Mouse (Mus musculus): ENCODE measurements around the gene Gdpd1.

Gdpd1 gene

DNA sequence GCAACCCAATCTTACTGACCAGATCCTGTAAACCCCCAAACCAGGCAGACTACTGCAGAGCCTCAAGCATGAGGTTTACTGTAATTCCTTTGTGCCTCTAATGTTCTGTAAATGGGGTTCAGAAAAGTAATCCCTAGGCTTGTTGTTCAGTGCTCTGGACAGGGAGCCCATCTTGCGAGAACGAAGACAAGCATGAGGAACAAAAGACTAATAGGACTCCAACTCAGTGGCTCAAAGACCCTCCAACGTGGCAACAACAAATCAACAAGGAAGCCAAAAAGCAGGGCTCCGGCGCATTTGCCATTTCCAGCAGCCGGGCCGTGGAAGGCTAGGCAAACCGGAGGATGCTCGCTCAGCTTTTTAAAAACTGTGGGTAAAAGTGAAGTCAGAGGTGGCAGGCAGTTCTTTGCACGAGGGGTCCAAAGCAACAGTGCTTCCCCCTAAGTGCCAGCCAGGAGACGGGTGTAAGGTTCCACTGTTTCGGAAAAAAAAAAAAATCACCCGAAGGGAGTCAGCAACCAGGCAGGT, 81.3 kb downstream of the Gdpd1 start:
- no peak for DNase-seq (ENCODE audit: low spot score in 2 of 2)

DNA sequence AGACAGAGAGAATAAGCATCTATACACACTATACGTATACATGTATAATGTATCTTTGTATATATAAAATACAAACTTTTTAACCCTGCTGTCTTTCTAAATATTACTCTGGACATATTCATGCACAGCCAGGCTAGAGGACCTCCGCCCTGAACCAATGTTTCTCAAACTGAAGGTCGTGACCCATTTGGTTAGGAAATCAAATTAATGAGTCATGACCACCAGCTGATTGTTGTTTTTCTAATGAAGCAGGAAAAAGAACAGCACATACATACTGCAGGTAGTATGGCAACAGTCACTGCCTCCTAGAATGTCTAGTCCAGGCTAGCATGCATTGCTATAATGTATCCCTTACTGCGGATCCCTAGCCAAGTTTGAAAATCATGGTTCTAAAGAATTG, 82.6 kb downstream of the Gdpd1 start:
- no peak for DNase-seq (ENCODE audit: low spot score in 2 of 2)

DNA sequence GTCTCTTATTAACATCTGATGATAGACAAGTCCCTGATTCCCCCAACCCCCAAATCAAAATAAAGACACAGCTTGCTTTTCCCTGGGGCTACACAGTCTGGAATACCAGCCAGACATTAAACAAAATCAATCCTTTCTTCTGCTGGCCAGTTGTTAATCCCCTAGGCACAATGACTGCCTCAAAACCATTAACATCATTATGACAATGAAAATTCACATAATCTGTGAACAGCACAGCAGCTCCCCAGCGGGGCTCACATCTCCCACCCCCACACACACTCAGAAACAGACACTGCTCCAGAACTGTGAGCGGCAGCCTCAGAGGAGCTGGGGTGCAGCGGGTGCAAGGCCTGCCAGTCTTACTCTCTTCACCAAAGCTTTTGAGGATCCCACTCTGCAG, 83.6 kb downstream of the Gdpd1 start:
- no peak for DNase-seq (ENCODE audit: low spot score in 2 of 2)

DNA sequence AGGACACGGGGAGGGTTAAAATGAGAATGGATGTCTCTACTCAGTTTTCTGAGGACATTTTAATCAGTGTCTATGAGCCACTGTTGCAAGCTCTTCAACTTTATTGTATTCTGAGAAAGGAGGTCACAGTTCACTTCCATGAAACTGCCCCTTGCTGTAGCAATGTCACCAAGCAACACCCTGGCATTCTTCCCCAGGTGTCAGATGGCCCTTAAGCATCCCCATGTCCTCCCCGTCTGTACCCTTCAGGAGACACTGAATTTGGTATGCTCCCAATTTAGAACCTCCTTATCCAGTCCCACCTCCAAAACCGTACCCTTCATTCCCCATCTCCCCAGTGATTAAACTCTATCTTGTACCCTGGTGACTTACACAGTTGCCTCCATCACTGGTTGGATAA, 88.9 kb downstream of the Gdpd1 start:
- DNase-seq (ENCODE audit: low spot score in 2 of 2): no peak

Measured in left cerebral cortex, adult 9 months (tissue).